Mouse (Mus musculus) c-Kit-positive CD71-positive TER-119-negative erythroid progenitor cells, embryonic 14.5 days (primary cell): ENCODE results near the gene Kif2c.
A peak's percentile ranks its signal among the peaks of the same experiment; 100 is the strongest.
"Not testable (repeated sequence)": the region's sequence is repeated elsewhere in the genome, so short reads cannot be mapped to it uniquely, and the experiment has no call there.

ENCODE experiments used
- DNase-seq: peaks from one replicate; pipeline ENCODE4 v3.0.0-alpha.2; 2013; ENCODE audit warnings: low read depth

Gene Kif2c

DNA sequence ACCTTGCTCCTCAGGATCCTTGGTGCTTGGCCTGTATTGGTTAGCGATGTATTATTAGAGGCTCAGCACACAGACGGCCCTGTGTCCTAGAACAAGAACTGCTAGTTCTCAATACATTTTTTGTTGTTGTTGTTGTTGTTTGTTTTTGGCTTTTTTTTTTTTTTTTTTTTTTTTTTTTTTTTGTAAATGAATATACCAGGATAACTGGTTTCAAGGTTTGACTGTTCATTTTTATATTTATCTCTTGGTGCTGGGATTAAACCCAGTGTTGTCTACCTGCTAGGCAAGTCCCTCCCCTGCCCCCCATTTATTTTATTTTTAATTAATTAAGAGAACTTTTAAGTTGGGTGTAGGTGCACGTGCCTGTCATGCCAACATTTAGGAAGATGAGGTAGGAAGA, 6.5 kb upstream of the Kif2c start:
- DNase-seq = no peak

DNA sequence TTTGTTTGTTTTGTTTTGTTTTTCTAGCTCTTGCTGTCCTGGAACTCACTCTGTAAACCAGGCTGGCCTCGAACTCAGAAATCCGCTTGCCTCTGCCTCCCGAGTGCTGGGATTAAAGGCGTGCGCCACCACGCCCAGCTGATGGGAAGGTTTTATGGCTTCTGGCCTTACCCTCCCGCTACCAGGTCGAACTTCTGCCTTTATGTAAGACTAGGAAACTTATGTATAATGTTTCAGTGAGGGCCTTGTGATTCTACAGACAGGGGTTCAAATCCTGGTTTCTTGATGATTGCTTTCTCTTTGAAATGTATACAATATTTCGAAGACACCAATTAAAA, 289 bp upstream of the Kif2c start:
- DNase-seq = not testable (repeated sequence)

GRCm38 (mm10) chr4:117169936-117170335, 12.5 kb downstream of the Kif2c start:
- DNase-seq = no peak

DNA sequence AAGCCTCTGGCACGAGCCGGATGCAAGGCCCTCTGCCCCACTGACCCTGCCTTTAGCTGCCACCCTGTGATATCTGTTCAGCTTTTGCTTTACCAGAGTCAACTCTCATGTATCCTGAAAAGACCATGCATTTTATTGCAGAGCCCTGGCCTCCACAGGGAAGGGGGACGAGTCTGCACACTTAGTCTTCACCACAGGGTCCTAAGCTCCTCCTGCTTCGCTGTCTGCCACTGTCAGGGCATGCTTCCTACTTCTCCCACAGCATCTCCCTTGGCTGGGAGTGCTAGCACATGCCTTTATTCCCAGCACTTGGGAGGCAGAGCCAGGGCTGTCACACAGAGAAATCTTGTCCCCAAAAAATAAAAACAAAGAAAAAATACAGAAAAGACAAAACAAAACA, 21.3 kb downstream of the Kif2c start:
- no peak for DNase-seq

- no peak for DNase-seq
These were observed 22.8 kb downstream of the Kif2c start for GRCm38 (mm10) chr4:117159666-117160065.

- no peak for DNase-seq
These were observed 26.1 kb downstream of the Kif2c start for GRCm38 (mm10) chr4:117156372-117156771.

GRCm38 (mm10) chr4:117155792-117156355, 26.6 kb downstream of the Kif2c start, which contains the start of gene Rps8:
Rps8 (minus strand) TSS chr4:117156243.
- peak; percentile 77 for DNase-seq

DNA sequence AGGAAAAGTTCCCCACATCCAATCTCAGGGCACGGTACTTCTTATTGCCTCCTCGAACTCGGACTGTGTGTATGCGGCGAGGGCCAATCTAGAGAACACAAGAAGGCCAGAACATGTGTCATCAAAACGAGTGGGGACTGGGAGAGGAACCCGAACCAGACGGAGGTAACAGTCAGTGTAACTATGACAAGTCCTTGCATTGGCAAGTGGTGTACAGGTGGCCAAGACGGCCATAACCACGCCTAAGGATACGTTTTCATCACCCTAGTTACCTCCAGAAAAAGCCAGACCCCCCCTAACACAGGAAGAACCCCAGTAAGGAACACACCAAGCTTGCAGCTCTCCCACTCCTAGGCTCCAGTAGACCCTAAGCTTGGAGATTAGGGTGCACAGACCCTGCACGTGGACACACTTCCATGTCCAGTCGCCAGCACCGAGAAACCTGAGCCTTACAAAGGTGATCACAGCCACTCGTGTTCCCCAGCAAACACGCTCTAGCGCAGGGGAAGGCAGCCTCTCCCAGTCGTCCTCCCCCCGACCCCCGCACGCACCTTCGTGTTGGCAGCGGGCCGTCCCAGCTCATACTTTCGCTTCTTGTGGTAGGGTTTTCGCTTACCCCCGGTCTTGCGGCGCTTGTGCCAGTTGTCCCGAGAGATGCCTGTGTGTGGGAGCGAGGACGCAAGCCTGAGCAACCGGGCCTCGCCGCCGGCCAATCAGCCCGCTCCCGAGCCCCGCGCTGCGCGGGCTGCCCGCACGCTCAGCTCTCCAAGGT, 27.2 kb downstream of the Kif2c start:
- no peak for DNase-seq

GRCm38 (mm10) chr4:117152714-117153113, 29.7 kb downstream of the Kif2c start:
- no peak for DNase-seq

GRCm38 (mm10) chr4:117151416-117151815, 31.0 kb downstream of the Kif2c start:
- no peak for DNase-seq

DNA sequence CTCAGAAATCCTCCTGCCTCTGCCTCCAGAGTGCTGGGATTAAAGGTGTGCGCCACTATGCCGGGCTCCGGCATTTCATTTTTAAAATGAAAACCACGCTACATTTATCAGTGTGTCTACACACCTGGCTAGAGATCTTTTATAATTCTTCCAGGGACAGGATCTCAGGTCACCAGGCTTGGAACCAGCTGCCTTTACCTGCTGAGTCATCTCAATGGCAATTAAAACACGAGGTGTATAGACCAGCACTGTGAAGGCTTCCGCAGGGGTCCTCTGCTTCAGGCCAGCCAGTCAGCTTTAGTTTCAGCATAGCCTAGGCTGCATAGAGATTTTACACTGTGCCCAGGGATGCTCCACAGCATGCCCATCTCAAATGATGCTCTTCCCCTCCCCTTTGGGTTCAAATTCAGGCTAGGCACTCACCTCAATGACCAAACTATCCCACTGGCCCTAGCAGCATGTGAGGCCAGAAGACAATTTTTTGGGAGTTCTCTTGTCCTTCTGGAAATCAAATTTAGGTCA, 32.2 kb downstream of the Kif2c start:
- no peak for DNase-seq

GRCm38 (mm10) chr4:117149291-117150211, 32.9 kb downstream of the Kif2c start:
- no peak for DNase-seq

DNA sequence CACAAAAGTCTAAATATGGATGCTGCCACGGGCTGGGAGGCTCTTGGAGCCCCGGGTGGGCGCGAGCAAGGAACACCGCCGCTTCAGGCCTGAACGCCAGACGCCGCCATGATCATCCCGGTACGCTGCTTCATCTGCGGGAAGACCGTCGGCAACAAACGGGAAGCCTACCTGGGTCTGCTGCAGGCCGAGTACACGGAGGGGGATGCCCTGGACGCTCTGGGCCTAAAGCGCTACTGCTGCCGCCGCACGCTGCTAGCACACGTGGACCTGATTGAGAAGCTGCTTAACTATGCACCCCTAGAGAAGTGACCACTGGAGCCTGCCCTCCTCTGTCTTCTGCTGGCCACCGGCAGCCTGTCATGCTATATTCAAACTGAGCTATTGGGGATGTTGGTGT, 33.6 kb downstream of the Kif2c start:
- no peak for DNase-seq

- DNase-seq = no peak
These were observed 34.3 kb downstream of the Kif2c start for GRCm38 (mm10) chr4:117148047-117148713.

- peak; percentile 95 for DNase-seq
These were observed 36.3 kb downstream of the Kif2c start for GRCm38 (mm10) chr4:117146176-117146575.

GRCm38 (mm10) chr4:117145248-117145647, 37.2 kb downstream of the Kif2c start:
- no peak for DNase-seq

DNA sequence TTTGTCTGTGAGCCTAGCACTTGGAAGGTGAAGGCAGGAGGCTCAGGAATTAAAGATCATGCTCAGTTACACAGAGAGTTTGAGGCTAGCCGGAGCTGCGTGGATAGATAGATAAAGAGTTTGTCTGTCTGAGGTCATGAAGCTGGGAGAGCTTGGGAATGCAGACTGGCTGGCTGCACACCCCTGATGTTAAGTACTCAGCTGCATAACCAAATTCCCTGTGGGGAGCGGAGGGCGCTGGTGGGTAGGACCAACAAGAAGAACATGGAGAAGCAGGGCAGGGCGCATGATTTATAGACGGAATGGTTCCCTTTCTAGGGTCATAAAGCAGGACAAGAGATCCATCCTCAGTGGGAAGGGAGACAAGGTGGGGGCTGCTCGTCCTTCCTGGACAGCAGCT, 39.4 kb downstream of the Kif2c start:
- no peak for DNase-seq

GRCm38 (mm10) chr4:117140613-117141012, 41.8 kb downstream of the Kif2c start:
- DNase-seq = no peak

GRCm38 (mm10) chr4:117139217-117139612, 43.2 kb downstream of the Kif2c start:
- no peak for DNase-seq

- no peak for DNase-seq
These were observed 43.9 kb downstream of the Kif2c start for GRCm38 (mm10) chr4:117138295-117139216.

- DNase-seq = no peak
These were observed 46.4 kb downstream of the Kif2c start for GRCm38 (mm10) chr4:117136034-117136433.
